Mouse (Mus musculus) CH12.LX (cell line): Measurements from ENCODE around the gene Cpt1a. TPM values are rescaled to one million over a fixed set of nuclear protein-coding genes. Genes with fewer than 3 reads are reported as not detected.

Experiments
- DNase-seq: peaks from one replicate; pipeline ENCODE4 v3.0.0-alpha.2; 2013; ENCODE audit errors: extremely low read depth
- H3K27ac ChIP-seq: 2 replicates; pipeline ENCODE4 v1.5.1; 2012; ENCODE audit warnings: low read depth, mild to moderate bottlenecking, control low read depth, moderate library complexity; ENCODE audit not compliant: insufficient read depth
- H3K27me3 ChIP-seq: replicated peaks from 2 replicates; pipeline ENCODE3; 2012; ENCODE audit warnings: inconsistent platforms
- H3K36me3 ChIP-seq, 2 experiments: replicated peaks in 1 of 2; 2 replicates each; pipeline versions ENCODE3 to v1.6.1; 2012; ENCODE audit warnings: inconsistent platforms in 1 of 2, low read length in 1 of 2, mild to moderate bottlenecking in 1 of 2, mixed read lengths in 1 of 2, moderate library complexity in 1 of 2; ENCODE audit not compliant: control insufficient read depth in 1 of 2, insufficient read depth in 1 of 2
- H3K4me1 ChIP-seq, 2 experiments: 2 replicates each; pipeline ENCODE4 v1.6.1; 2012; ENCODE audit warnings: inconsistent platforms in 1 of 2, moderate library complexity in 1 of 2; ENCODE audit not compliant: insufficient read depth in 2 of 2, control insufficient read depth in 1 of 2
- H3K4me2 ChIP-seq: 2 replicates; pipeline ENCODE4 v1.6.1; 2012; ENCODE audit warnings: low read depth, mild to moderate bottlenecking, control low read depth; ENCODE audit not compliant: poor library complexity, insufficient read depth, severe bottlenecking
- H3K4me3 ChIP-seq, 3 experiments: fragments of 150-350 bp in 1 of 3; sonication (generic) in 1 of 3; replicated peaks in 1 of 3; 2 replicates each; pipeline versions ENCODE3 to v1.5.1; 2011 to 2012; ENCODE audit warnings: low read depth in 2 of 3, low read length in 2 of 3, mild to moderate bottlenecking in 2 of 3, moderate library complexity in 2 of 3, control low read depth in 1 of 3, improper control_type of control experiment in 1 of 3, inconsistent platforms in 1 of 3, mixed read lengths in 1 of 3; ENCODE audit not compliant: poor library complexity in 1 of 3
- H3K79me2 ChIP-seq: replicated peaks from 2 replicates; pipeline ENCODE4 v1.6.1; 2012; ENCODE audit warnings: mild to moderate bottlenecking, moderate library complexity; ENCODE audit not compliant: control insufficient read depth, poor library complexity, insufficient read depth, severe bottlenecking; ENCODE audit errors: extremely low read depth
- H3K9ac ChIP-seq: 2 replicates; pipeline ENCODE4 v1.6.1; 2012; ENCODE audit warnings: low read depth, mild to moderate bottlenecking, control low read depth, moderate library complexity; ENCODE audit not compliant: insufficient read depth
- H3K9me3 ChIP-seq: replicated peaks from 2 replicates; pipeline ENCODE3; 2012; ENCODE audit warnings: low read length, inconsistent platforms, mixed read lengths
- BHLHE40 ChIP-seq: IDR thresholded peaks from 2 replicates; pipeline ENCODE4 v1.6.1; 2011; ENCODE audit warnings: mild to moderate bottlenecking, low read depth, low read length, improper control_type of control experiment
- CHD1 ChIP-seq: IDR thresholded peaks from 2 replicates; pipeline ENCODE4 v1.6.1; 2012; ENCODE audit warnings: low read depth, low read length, improper control_type of control experiment, inconsistent platforms
- CHD2 ChIP-seq: IDR thresholded peaks from 2 replicates; pipeline ENCODE4 v1.6.1; 2011; ENCODE audit warnings: low read length, improper control_type of control experiment
- ELF1 ChIP-seq: IDR thresholded peaks from 2 replicates; pipeline ENCODE4 v1.6.1; 2014; ENCODE audit warnings: low read depth, mild to moderate bottlenecking, inconsistent platforms, low read length, improper control_type of control experiment
- GABPA ChIP-seq: IDR thresholded peaks from 2 replicates; pipeline ENCODE4 v1.6.1; 2012; ENCODE audit warnings: low read depth, low read length, improper control_type of control experiment, inconsistent platforms; ENCODE audit not compliant: insufficient replicate concordance
- HCFC1 ChIP-seq: IDR thresholded peaks from 2 replicates; pipeline ENCODE4 v1.6.1; 2012; ENCODE audit warnings: low read depth, mild to moderate bottlenecking, inconsistent platforms, low read length, improper control_type of control experiment
- JUN ChIP-seq: IDR thresholded peaks from 2 replicates; pipeline ENCODE4 v1.6.1; 2011; ENCODE audit warnings: low read depth, mild to moderate bottlenecking, low read length, improper control_type of control experiment, moderate library complexity; ENCODE audit not compliant: insufficient read depth
- JUND ChIP-seq: conservative IDR thresholded peaks from 2 replicates; pipeline ENCODE4 v1.6.1; 2011; ENCODE audit warnings: low read depth, low read length, improper control_type of control experiment
- KAT2A ChIP-seq: IDR thresholded peaks from 2 replicates; pipeline ENCODE4 v1.6.1; 2012; ENCODE audit warnings: low read length, improper control_type of control experiment, inconsistent platforms; ENCODE audit not compliant: insufficient replicate concordance
- MAFK ChIP-seq: IDR thresholded peaks from 2 replicates; pipeline ENCODE4 v1.6.1; 2011; ENCODE audit warnings: low read length, improper control_type of control experiment; ENCODE audit not compliant: insufficient replicate concordance
- MAZ ChIP-seq: IDR thresholded peaks from 2 replicates; pipeline ENCODE4 v1.6.1; 2012; ENCODE audit warnings: low read depth, mild to moderate bottlenecking, inconsistent platforms, low read length, improper control_type of control experiment, moderate library complexity
- MXI1 ChIP-seq: IDR thresholded peaks from 2 replicates; pipeline ENCODE4 v1.6.1; 2011; ENCODE audit warnings: mild to moderate bottlenecking, low read depth, low read length, improper control_type of control experiment
- MYC ChIP-seq: IDR thresholded peaks from 2 replicates; pipeline ENCODE4 v1.6.1; 2011; ENCODE audit warnings: low read depth, mild to moderate bottlenecking, improper control_type of control experiment, low read length
- NELFE ChIP-seq: IDR thresholded peaks from 2 replicates; pipeline ENCODE4 v1.6.1; 2011; ENCODE audit warnings: low read depth, low read length, improper control_type of control experiment
- PAX5 ChIP-seq: IDR thresholded peaks from 2 replicates; pipeline ENCODE4 v1.6.1; 2012; ENCODE audit warnings: low read length, inconsistent platforms, mixed read lengths
- POLR2A ChIP-seq: IDR thresholded peaks from 2 replicates; pipeline ENCODE4 v1.6.1; 2011; ENCODE audit warnings: low read depth, mild to moderate bottlenecking, improper control_type of control experiment, low read length
- POLR2AphosphoS2 ChIP-seq: IDR thresholded peaks from 2 replicates; pipeline ENCODE4 v1.6.1; 2011; ENCODE audit warnings: low read depth, low read length, improper control_type of control experiment
- RCOR1 ChIP-seq: conservative IDR thresholded peaks from 2 replicates; pipeline ENCODE4 v1.6.1; 2012; ENCODE audit warnings: low read depth, mild to moderate bottlenecking, inconsistent platforms, low read length, improper control_type of control experiment
- SIN3A ChIP-seq: IDR thresholded peaks from 2 replicates; pipeline ENCODE4 v1.6.1; 2012; ENCODE audit warnings: low read length, improper control_type of control experiment, inconsistent platforms
- TCF12 ChIP-seq: IDR thresholded peaks from 2 replicates; pipeline ENCODE4 v1.6.1; 2014; ENCODE audit warnings: low read depth, mild to moderate bottlenecking, inconsistent platforms, low read length, improper control_type of control experiment
- UBTF ChIP-seq: IDR thresholded peaks from 2 replicates; pipeline ENCODE4 v1.6.1; 2012; ENCODE audit warnings: low read depth, mild to moderate bottlenecking, inconsistent platforms, low read length, improper control_type of control experiment, moderate library complexity
- USF2 ChIP-seq: conservative IDR thresholded peaks from 2 replicates; pipeline ENCODE4 v1.6.1; 2011; ENCODE audit warnings: low read depth, low read length, improper control_type of control experiment
- ZC3H11A ChIP-seq: IDR thresholded peaks from 2 replicates; pipeline ENCODE4 v1.6.1; 2012; ENCODE audit warnings: low read depth, mild to moderate bottlenecking, inconsistent platforms, low read length, improper control_type of control experiment
- ZKSCAN1 ChIP-seq: IDR thresholded peaks from 2 replicates; pipeline ENCODE4 v1.6.1; 2012; ENCODE audit warnings: low read depth, inconsistent platforms, low read length, improper control_type of control experiment, borderline replicate concordance
- ZNF384 ChIP-seq: IDR thresholded peaks from 2 replicates; pipeline ENCODE4 v1.6.1; 2012; ENCODE audit warnings: low read depth, low read length, improper control_type of control experiment, inconsistent platforms
- dilution Hi-C: fragments of 300-500 bp; cut with MboI; formaldehyde crosslinking; loops from 2 replicates; pipeline ENCODE4 v1.14.3; 2020; ENCODE audit warnings: low sequenced_read_pairs; ENCODE audit not compliant: extremely low pct_unique_long_range_greater_than_20kb, extremely low pct_ligation_motif_present
- in situ Hi-C: fragments of 300-500 bp; cut with MboI; formaldehyde crosslinking; loops from 3 replicates; pipeline ENCODE4 v1.14.3; 2019; ENCODE audit warnings: low sequenced_read_pairs, low pct_ligation_motif_present, low pct_unique_long_range_greater_than_20kb, mixed read lengths
- polyA plus RNA-seq: library from polyadenylated mRNA; unstranded; fragments of >175 nt; gene quantifications from 2 replicates; pipeline ENCODE4 v1.2.1, GENCODE M21; 2012; ENCODE audit warnings: low read depth; ENCODE audit not compliant: insufficient read length
- total RNA-seq, 2 experiments: library from RNA; depleted of rRNA; stranded (reverse); fragments of 300-350 nt in 1 of 2; fragments of >200 nt in 1 of 2; gene quantifications; 2 replicates each; pipeline ENCODE4 v1.2.3; 2012 to 2014

The Cpt1a gene
- total and polyA plus RNA-seq, 3 experiments: 0.81 to 4.5 (median 2.6) TPM

GRCm38 (mm10) chr19:3405531-3406281 lies 83.6 kb downstream of the Cpt1a start:
- DNase-seq: no peak
- dilution Hi-C loops: no loop called here
- in situ Hi-C loops: no loop called here
- no peak overlapping the region for H3K4me2 ChIP-seq
- no peaks in the 10 kb centered on the region for H3K79me2 ChIP-seq
- no peak overlapping the region for H3K27ac ChIP-seq
- peaks cover 2% of the 10 kb centered on the region for H3K9me3 ChIP-seq
- H3K36me3 ChIP-seq: no peaks in the 10 kb centered on the region
- peaks cover 1% of the 10 kb centered on the region for H3K27me3 ChIP-seq
- no peak overlapping the region for H3K4me3 ChIP-seq
- TF ChIP-seq MYC (no peak), ZKSCAN1 (no peak), GABPA (no peak), PAX5 (no peak), BHLHE40 (no peak), MAZ (no peak), MXI1 (no peak), UBTF (no peak), HCFC1 (no peak), TCF12 (no peak)
- peaks cover 2 to 5% of the 10 kb centered on the region in 2 experiments; a peak in 1 of 4 replicates for H3K4me1 ChIP-seq
- H3K9ac ChIP-seq: no peak overlapping the region

DNA sequence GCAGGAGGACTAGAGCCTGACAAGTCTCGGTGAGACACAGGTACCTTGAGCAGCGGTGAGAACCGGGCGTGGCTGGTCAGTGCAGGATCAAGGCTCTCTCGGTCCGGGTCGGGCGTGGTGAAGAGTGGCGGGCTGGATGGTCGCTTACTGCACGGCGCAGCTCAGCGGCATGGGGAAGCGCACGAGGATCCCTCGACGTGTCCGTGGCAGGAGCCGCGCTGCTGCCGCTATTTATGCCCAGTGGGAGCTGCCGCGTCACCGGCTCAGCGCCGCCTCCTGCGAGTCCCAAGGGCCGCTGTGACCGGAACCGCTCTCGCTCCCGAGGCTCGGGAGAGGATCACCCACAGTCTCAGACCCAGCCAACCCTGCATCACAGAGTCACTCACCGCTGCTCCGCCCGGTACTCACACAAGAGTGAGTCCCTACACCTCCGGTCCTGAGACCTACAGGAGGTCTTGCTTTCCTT lies 92.2 kb downstream of the Cpt1a start, which contains the start of gene Gal:
Gal (minus strand) TSS at position 277 of the 466 bp plus-strand sequence.
- Histone ChIP-seq H3K27me3 (peaks cover 9% of the 10 kb centered on the region), H3K27ac (no peak within 1 kb of the TSS), H3K4me2 (no peak within 1 kb of the TSS), H3K79me2 (no peaks in the 10 kb centered on the region), H3K9me3 (peaks cover 5% of the 10 kb centered on the region), H3K4me1 (peaks cover 2 to 3% of the 10 kb centered on the region in 2 experiments; a peak in 2 of 4 replicates), H3K9ac (no peak within 1 kb of the TSS), H3K36me3 (no peaks in the 10 kb centered on the region), H3K4me3 (no peak within 1 kb of the TSS)
- DNase-seq: no peak
- in situ Hi-C loops: no loop called here
- dilution Hi-C loops: no loop called here
- no peak for TF ChIP-seq MAZ
- TF ChIP-seq MAFK: no peak
- no peak for TF ChIP-seq SIN3A
- no peak for TF ChIP-seq NELFE
- no peak for TF ChIP-seq CHD2
- TF ChIP-seq CHD1: no peak
- TF ChIP-seq ZNF384: no peak
- TF ChIP-seq JUND: no peak
- no peak for TF ChIP-seq JUN
- TF ChIP-seq ZC3H11A: no peak
- no peak for TF ChIP-seq MXI1
- TF ChIP-seq POLR2A: no peak
- no peak for TF ChIP-seq ELF1
- TF ChIP-seq RCOR1: no peak
- TF ChIP-seq POLR2AphosphoS2: no peak
- no peak for TF ChIP-seq USF2
- no peak for TF ChIP-seq KAT2A
- TF ChIP-seq ZKSCAN1: no peak
